Mouse (Mus musculus) CH12.LX (cell line): Measurements from ENCODE around the gene Unc5cl. TPM values are rescaled to one million over a fixed set of nuclear protein-coding genes. Genes with fewer than 3 reads are reported as not detected.
A peak's percentile ranks its signal among the peaks of the same experiment; 100 is the strongest.

Experiments
- DNase-seq: peaks from one replicate; pipeline ENCODE4 v3.0.0-alpha.2; 2013; ENCODE audit errors: extremely low read depth
- H3K27ac ChIP-seq: 2 replicates; pipeline ENCODE4 v1.5.1; 2012; ENCODE audit warnings: low read depth, mild to moderate bottlenecking, control low read depth, moderate library complexity; ENCODE audit not compliant: insufficient read depth
- H3K27me3 ChIP-seq: replicated peaks from 2 replicates; pipeline ENCODE3; 2012; ENCODE audit warnings: inconsistent platforms
- H3K36me3 ChIP-seq, 2 experiments: replicated peaks in 1 of 2; 2 replicates each; pipeline versions ENCODE3 to v1.6.1; 2012; ENCODE audit warnings: inconsistent platforms in 1 of 2, low read length in 1 of 2, mild to moderate bottlenecking in 1 of 2, mixed read lengths in 1 of 2, moderate library complexity in 1 of 2; ENCODE audit not compliant: control insufficient read depth in 1 of 2, insufficient read depth in 1 of 2
- H3K4me1 ChIP-seq, 2 experiments: 2 replicates each; pipeline ENCODE4 v1.6.1; 2012; ENCODE audit warnings: inconsistent platforms in 1 of 2, moderate library complexity in 1 of 2; ENCODE audit not compliant: insufficient read depth in 2 of 2, control insufficient read depth in 1 of 2
- H3K4me2 ChIP-seq: 2 replicates; pipeline ENCODE4 v1.6.1; 2012; ENCODE audit warnings: low read depth, mild to moderate bottlenecking, control low read depth; ENCODE audit not compliant: poor library complexity, insufficient read depth, severe bottlenecking
- H3K4me3 ChIP-seq, 3 experiments: fragments of 150-350 bp in 1 of 3; sonication (generic) in 1 of 3; replicated peaks in 1 of 3; 2 replicates each; pipeline versions ENCODE3 to v1.5.1; 2011 to 2012; ENCODE audit warnings: low read depth in 2 of 3, low read length in 2 of 3, mild to moderate bottlenecking in 2 of 3, moderate library complexity in 2 of 3, control low read depth in 1 of 3, improper control_type of control experiment in 1 of 3, inconsistent platforms in 1 of 3, mixed read lengths in 1 of 3; ENCODE audit not compliant: poor library complexity in 1 of 3
- H3K79me2 ChIP-seq: replicated peaks from 2 replicates; pipeline ENCODE4 v1.6.1; 2012; ENCODE audit warnings: mild to moderate bottlenecking, moderate library complexity; ENCODE audit not compliant: control insufficient read depth, poor library complexity, insufficient read depth, severe bottlenecking; ENCODE audit errors: extremely low read depth
- H3K9ac ChIP-seq: 2 replicates; pipeline ENCODE4 v1.6.1; 2012; ENCODE audit warnings: low read depth, mild to moderate bottlenecking, control low read depth, moderate library complexity; ENCODE audit not compliant: insufficient read depth
- H3K9me3 ChIP-seq: replicated peaks from 2 replicates; pipeline ENCODE3; 2012; ENCODE audit warnings: low read length, inconsistent platforms, mixed read lengths
- CHD2 ChIP-seq: IDR thresholded peaks from 2 replicates; pipeline ENCODE4 v1.6.1; 2011; ENCODE audit warnings: low read length, improper control_type of control experiment
- E2F4 ChIP-seq: IDR thresholded peaks from 2 replicates; pipeline ENCODE4 v1.6.1; 2011; ENCODE audit warnings: low read depth, low read length, improper control_type of control experiment; ENCODE audit not compliant: insufficient replicate concordance
- EP300 ChIP-seq: IDR thresholded peaks from 2 replicates; pipeline ENCODE4 v1.6.1; 2011; ENCODE audit warnings: low read length, improper control_type of control experiment
- ETS1 ChIP-seq: conservative IDR thresholded peaks from 2 replicates; pipeline ENCODE4 v1.6.1; 2012; ENCODE audit warnings: low read depth, mild to moderate bottlenecking, inconsistent platforms, low read length, improper control_type of control experiment, moderate library complexity
- HCFC1 ChIP-seq: IDR thresholded peaks from 2 replicates; pipeline ENCODE4 v1.6.1; 2012; ENCODE audit warnings: low read depth, mild to moderate bottlenecking, inconsistent platforms, low read length, improper control_type of control experiment
- KAT2A ChIP-seq: IDR thresholded peaks from 2 replicates; pipeline ENCODE4 v1.6.1; 2012; ENCODE audit warnings: low read length, improper control_type of control experiment, inconsistent platforms; ENCODE audit not compliant: insufficient replicate concordance
- MAFK ChIP-seq: IDR thresholded peaks from 2 replicates; pipeline ENCODE4 v1.6.1; 2011; ENCODE audit warnings: low read length, improper control_type of control experiment; ENCODE audit not compliant: insufficient replicate concordance
- MAZ ChIP-seq: IDR thresholded peaks from 2 replicates; pipeline ENCODE4 v1.6.1; 2012; ENCODE audit warnings: low read depth, mild to moderate bottlenecking, inconsistent platforms, low read length, improper control_type of control experiment, moderate library complexity
- MEF2A ChIP-seq: IDR thresholded peaks from 2 replicates; pipeline ENCODE4 v1.6.1; 2014; ENCODE audit warnings: low read depth, mild to moderate bottlenecking, inconsistent platforms, low read length, improper control_type of control experiment, borderline replicate concordance
- MXI1 ChIP-seq: IDR thresholded peaks from 2 replicates; pipeline ENCODE4 v1.6.1; 2011; ENCODE audit warnings: mild to moderate bottlenecking, low read depth, low read length, improper control_type of control experiment
- POLR2A ChIP-seq: IDR thresholded peaks from 2 replicates; pipeline ENCODE4 v1.6.1; 2011; ENCODE audit warnings: low read depth, mild to moderate bottlenecking, improper control_type of control experiment, low read length
- POLR2AphosphoS2 ChIP-seq: IDR thresholded peaks from 2 replicates; pipeline ENCODE4 v1.6.1; 2011; ENCODE audit warnings: low read depth, low read length, improper control_type of control experiment
- SMC3 ChIP-seq: IDR thresholded peaks from 2 replicates; pipeline ENCODE4 v1.6.1; 2011; ENCODE audit warnings: low read depth, low read length, improper control_type of control experiment
- TCF12 ChIP-seq: IDR thresholded peaks from 2 replicates; pipeline ENCODE4 v1.6.1; 2014; ENCODE audit warnings: low read depth, mild to moderate bottlenecking, inconsistent platforms, low read length, improper control_type of control experiment
- dilution Hi-C: fragments of 300-500 bp; cut with MboI; formaldehyde crosslinking; loops from 2 replicates; pipeline ENCODE4 v1.14.3; 2020; ENCODE audit warnings: low sequenced_read_pairs; ENCODE audit not compliant: extremely low pct_unique_long_range_greater_than_20kb, extremely low pct_ligation_motif_present
- in situ Hi-C: fragments of 300-500 bp; cut with MboI; formaldehyde crosslinking; loops from 3 replicates; pipeline ENCODE4 v1.14.3; 2019; ENCODE audit warnings: low sequenced_read_pairs, low pct_ligation_motif_present, low pct_unique_long_range_greater_than_20kb, mixed read lengths
- polyA plus RNA-seq: library from polyadenylated mRNA; unstranded; fragments of >175 nt; gene quantifications from 2 replicates; pipeline ENCODE4 v1.2.1, GENCODE M21; 2012; ENCODE audit warnings: low read depth; ENCODE audit not compliant: insufficient read length
- total RNA-seq, 2 experiments: library from RNA; depleted of rRNA; stranded (reverse); fragments of 300-350 nt in 1 of 2; fragments of >200 nt in 1 of 2; gene quantifications; 2 replicates each; pipeline ENCODE4 v1.2.3; 2012 to 2014

The Unc5cl gene
- total and polyA plus RNA-seq, 3 experiments = 0.09 to 0.21 TPM; not detected in 1

DNA sequence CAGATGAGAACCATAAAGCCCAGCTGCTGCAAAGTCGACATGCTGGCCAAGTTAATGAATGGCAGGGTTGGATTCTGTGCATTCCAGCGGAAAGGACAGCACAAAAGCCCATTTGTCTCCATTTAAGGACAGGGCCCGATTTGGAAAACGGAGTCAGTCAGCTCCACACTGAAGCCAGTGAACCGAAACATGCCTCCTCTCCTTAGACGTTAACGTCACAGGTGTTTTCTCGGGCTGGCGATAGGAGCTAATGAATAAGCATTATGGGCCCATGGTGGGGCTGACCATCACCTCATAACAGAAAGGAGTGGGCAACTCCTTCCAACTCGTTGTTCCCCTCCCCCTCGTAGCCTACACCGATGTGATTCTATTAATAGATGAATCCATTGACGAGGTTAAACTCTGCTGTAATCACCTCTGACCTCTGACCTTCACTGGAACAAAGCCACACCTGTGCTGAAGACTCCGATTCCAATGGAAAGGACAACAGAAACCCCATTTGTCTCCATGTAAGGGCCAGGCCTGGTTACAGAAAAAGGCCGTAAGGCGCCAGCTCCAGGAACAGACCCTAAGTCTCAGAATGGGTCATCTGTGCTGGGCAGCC lies 11.1 kb upstream of the Unc5cl start:
- DNase-seq = no peak
- in situ Hi-C loops (no loop called here), dilution Hi-C loops (no loop called here)
- H3K4me1 ChIP-seq = peaks cover 0 to 5% of the 10 kb centered on the region in 2 experiments; a peak in 2 of 4 replicates
- H3K27me3 ChIP-seq = no peaks in the 10 kb centered on the region
- no peak overlapping the region for H3K9ac ChIP-seq
- no peak for TF ChIP-seq POLR2A
- no peak for TF ChIP-seq CHD2
- TF ChIP-seq HCFC1 = no peak
- TF ChIP-seq ETS1 = no peak
- no peak for TF ChIP-seq KAT2A
- TF ChIP-seq MXI1 = no peak
- TF ChIP-seq MAZ = no peak
- no peak for TF ChIP-seq POLR2AphosphoS2
- no peak for TF ChIP-seq E2F4
- TF ChIP-seq SMC3 = no peak
- no peak for TF ChIP-seq TCF12
- no peak for TF ChIP-seq MAFK
- no peak for TF ChIP-seq EP300
- no peak for TF ChIP-seq MEF2A
- no peaks in the 10 kb centered on the region for H3K79me2 ChIP-seq
- H3K4me2 ChIP-seq = no peak overlapping the region
- no peak overlapping the region for H3K27ac ChIP-seq
- H3K9me3 ChIP-seq = no peaks in the 10 kb centered on the region
- no peak overlapping the region for H3K4me3 ChIP-seq
- H3K36me3 ChIP-seq = no peaks in the 10 kb centered on the region

DNA sequence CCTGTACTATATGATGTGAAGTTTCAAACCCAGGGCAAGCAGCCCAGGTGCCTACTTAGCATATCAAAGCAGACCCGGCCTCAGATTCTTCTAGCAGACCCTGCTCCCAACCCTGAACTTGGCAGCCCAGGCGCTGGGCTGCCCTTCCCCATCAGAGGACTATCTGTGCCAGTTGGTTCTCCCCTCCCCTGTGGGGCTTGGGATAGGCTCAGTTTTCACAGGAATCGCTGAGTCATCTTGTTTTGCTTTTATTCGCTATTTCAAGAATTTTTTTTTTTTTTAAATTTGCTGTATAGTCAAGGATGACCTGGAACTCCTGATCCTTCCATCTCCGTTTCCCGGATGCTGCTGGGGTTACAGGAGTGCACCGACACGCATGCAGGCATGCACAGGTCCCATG lies 7.0 kb upstream of the Unc5cl start:
- H3K79me2 ChIP-seq = no peaks in the 10 kb centered on the region
- DNase-seq = no peak
- TF ChIP-seq POLR2A (no peak), MAFK (peak; percentile 67; the same call in 1 of the 2 replicates)
- H3K27ac ChIP-seq = no peak overlapping the region
- no peak overlapping the region for H3K9ac ChIP-seq
- H3K4me1 ChIP-seq = peaks cover 3 to 8% of the 10 kb centered on the region in 2 experiments; a peak in 3 of 4 replicates
- in situ Hi-C loops (no loop called here), dilution Hi-C loops (no loop called here)
- H3K4me3 ChIP-seq = no peak overlapping the region
- no peak overlapping the region for H3K4me2 ChIP-seq
- no peaks in the 10 kb centered on the region for H3K27me3 ChIP-seq
- no peaks in the 10 kb centered on the region for H3K36me3 ChIP-seq
- H3K9me3 ChIP-seq = no peaks in the 10 kb centered on the region
